Mouse (Mus musculus) heart, postnatal 0 days (tissue): ENCODE results near the gene Tipin. TPM values are rescaled to one million over a fixed set of nuclear protein-coding genes. Genes with fewer than 3 reads are reported as not detected.
A peak's percentile ranks its signal among the peaks of the same experiment; 100 is the strongest.

Experiments
- ATAC-seq: fragments of 200-750 bp; cut with Nextera tagmentation; 2 replicates; pipeline ENCODE4 v1.8.0; 2017; ENCODE audit warnings: low read depth, moderate number of reproducible peaks, moderate library complexity; ENCODE audit not compliant: insufficient read depth
- DNase-seq: peaks from one replicate; pipeline ENCODE4 v3.0.0-alpha.2; 2016; ENCODE audit warnings: low spot score
- H3K27ac ChIP-seq: fragments of 300-500 bp; sonication (generic); 2 replicates; pipeline ENCODE4 v1.5.1; 2014; ENCODE audit warnings: low read depth, mild to moderate bottlenecking
- H3K27me3 ChIP-seq: fragments of 300-500 bp; sonication (generic); 2 replicates; pipeline ENCODE4 v1.6.1; 2014; ENCODE audit warnings: low read length, mixed read lengths; ENCODE audit not compliant: control insufficient read depth, insufficient read depth
- H3K36me3 ChIP-seq: fragments of 300-500 bp; sonication (generic); replicated peaks from 2 replicates; pipeline ENCODE4 v1.6.1; 2014; ENCODE audit warnings: low read length, mixed read lengths; ENCODE audit not compliant: control insufficient read depth, insufficient read depth
- H3K4me1 ChIP-seq: fragments of 300-500 bp; sonication (generic); 2 replicates; pipeline ENCODE4 v1.6.1; 2014; ENCODE audit warnings: antibody characterized with exemption; ENCODE audit not compliant: control insufficient read depth, insufficient read depth
- H3K4me2 ChIP-seq: fragments of 300-500 bp; sonication (generic); 2 replicates; pipeline ENCODE4 v1.6.1; 2014; ENCODE audit warnings: low read depth, mild to moderate bottlenecking, low read length, moderate library complexity
- H3K4me3 ChIP-seq: fragments of 300-500 bp; sonication (generic); 2 replicates; pipeline ENCODE4 v1.5.1; 2014; ENCODE audit warnings: low read depth, low read length
- H3K9ac ChIP-seq: fragments of 300-500 bp; sonication (generic); replicated peaks from 2 replicates; pipeline ENCODE4 v1.6.1; 2014; ENCODE audit warnings: low read depth, low read length, mixed read lengths
- H3K9me3 ChIP-seq: fragments of 300-500 bp; sonication (generic); replicated peaks from 2 replicates; pipeline ENCODE4 v1.6.1; 2016; ENCODE audit warnings: low read length; ENCODE audit not compliant: control insufficient read depth
- CTCF ChIP-seq: IDR thresholded peaks from 2 replicates; pipeline ENCODE4 v1.5.1; 2016; ENCODE audit warnings: antibody characterized with exemption, control low read depth, low read depth
- EP300 ChIP-seq: IDR thresholded peaks from 2 replicates; pipeline ENCODE4 v1.6.1; 2016; ENCODE audit warnings: antibody characterized with exemption, low read depth
- WGBS: fragments of 180-500 bp; shearing (Covaris S2); extraction: QIAGEN DNeasy Blood & Tissue Kit; methylation state at CpG from one replicate; pipeline ENCODE4 v1.1.7; 2014; 5-methylcytosine and 5-hydroxymethylcytosine counted together
- polyA plus RNA-seq: library from polyadenylated mRNA; unstranded; fragments of >200 nt; fragmentation: Nextera tagmentation; extraction: Ambion mirVana; gene quantifications from 2 replicates; pipeline ENCODE4 v1.2.1, GENCODE M21; 2015
- total RNA-seq: library from RNA; depleted of rRNA; stranded (reverse); fragments of >200 nt; gene quantifications from 2 replicates; pipeline ENCODE4 v1.2.3, GENCODE M21; 2014; ENCODE audit warnings: low replicate concordance

Tipin gene
- total and polyA plus RNA-seq, 2 experiments from 2014 or later, result 19.8 to 60.7 TPM

GRCm38 (mm10) chr9:64272611-64273010 lies 8.8 kb upstream of the Tipin start:
- 34% methylated on average over 7 of the region's 7 CpGs for WGBS
- no peaks in the 10 kb centered on the region for H3K27me3 ChIP-seq
- no peak overlapping the region for H3K9ac ChIP-seq
- TF ChIP-seq EP300, result no peak
- peak; percentile 64 for TF ChIP-seq CTCF
- no peak overlapping the region for H3K4me2 ChIP-seq
- H3K9me3 ChIP-seq, result no peaks in the 10 kb centered on the region
- no peak overlapping the region for H3K4me3 ChIP-seq
- no peaks in the 10 kb centered on the region for H3K36me3 ChIP-seq
- no peaks in the 10 kb centered on the region for H3K4me1 ChIP-seq
- DNase-seq (peak; percentile 36), ATAC-seq (no peak)
- H3K27ac ChIP-seq, result no peak overlapping the region

GRCm38 (mm10) chr9:64273757-64274156 lies 7.6 kb upstream of the Tipin start:
- H3K27ac ChIP-seq, result no peak overlapping the region
- no peak overlapping the region for H3K4me3 ChIP-seq
- ATAC-seq (no peak), DNase-seq (no peak)
- no peak for TF ChIP-seq CTCF
- TF ChIP-seq EP300, result no peak
- H3K4me1 ChIP-seq, result no peaks in the 10 kb centered on the region
- no peak overlapping the region for H3K9ac ChIP-seq
- H3K36me3 ChIP-seq, result no peaks in the 10 kb centered on the region
- no peaks in the 10 kb centered on the region for H3K9me3 ChIP-seq
- WGBS, result 72% methylated on average over 4 of the region's 4 CpGs
- no peak overlapping the region for H3K4me2 ChIP-seq
- H3K27me3 ChIP-seq, result no peaks in the 10 kb centered on the region

- TF ChIP-seq CTCF, result no peak
- no peak for TF ChIP-seq EP300
- Histone ChIP-seq H3K4me3 (no peak overlapping the region), H3K27me3 (no peaks in the 10 kb centered on the region), H3K36me3 (no peaks in the 10 kb centered on the region), H3K4me1 (no peaks in the 10 kb centered on the region), H3K9ac (no peak overlapping the region), H3K4me2 (no peak overlapping the region), H3K27ac (no peak overlapping the region), H3K9me3 (no peaks in the 10 kb centered on the region)
- WGBS, result 66% methylated on average over 4 of the region's 4 CpGs
- ATAC-seq (no peak), DNase-seq (no peak)
These were observed 7.1 kb upstream of the Tipin start for GRCm38 (mm10) chr9:64274291-64274690.

- ATAC-seq (no peak), DNase-seq (no peak)
- no peak overlapping the region for H3K27ac ChIP-seq
- H3K4me3 ChIP-seq, result no peak overlapping the region
- H3K4me2 ChIP-seq, result no peak overlapping the region
- TF ChIP-seq EP300 (no peak), CTCF (0 out of 2 replicates have a peak, but pooled peaks have one; percentile 3)
- 63% methylated on average over 1 of the region's 1 CpGs for WGBS
- H3K4me1 ChIP-seq, result no peaks in the 10 kb centered on the region
- H3K9me3 ChIP-seq, result no peaks in the 10 kb centered on the region
- no peaks in the 10 kb centered on the region for H3K27me3 ChIP-seq
- no peak overlapping the region for H3K9ac ChIP-seq
- H3K36me3 ChIP-seq, result no peaks in the 10 kb centered on the region
These were observed 6.5 kb upstream of the Tipin start for GRCm38 (mm10) chr9:64274919-64275318.

DNA sequence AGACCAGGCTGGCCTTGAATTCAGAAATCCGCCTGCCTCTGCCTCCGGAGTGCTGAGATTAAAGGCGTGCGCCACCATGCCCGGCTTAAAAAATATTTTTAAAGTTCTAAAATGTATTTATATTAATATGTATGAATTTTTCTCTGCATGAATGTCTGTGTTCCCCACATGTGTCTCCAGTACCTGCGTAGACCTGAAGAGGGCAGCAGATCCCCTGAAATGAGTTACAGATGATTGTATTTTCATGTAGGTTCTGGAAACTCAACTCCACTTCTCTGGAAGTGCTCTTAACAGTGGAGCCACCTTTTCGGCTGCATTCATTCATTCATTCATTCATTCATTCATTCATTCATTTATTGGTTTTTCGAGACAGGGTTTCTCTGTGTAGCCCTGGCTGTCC lies 3.7 kb upstream of the Tipin start:
- Histone ChIP-seq H3K36me3 (no peaks in the 10 kb centered on the region), H3K9me3 (no peaks in the 10 kb centered on the region), H3K4me3 (no peak overlapping the region), H3K9ac (no peak overlapping the region), H3K4me2 (no peak overlapping the region), H3K4me1 (0 out of 2 replicates have a peak, but pooled peaks cover 7% of the 10 kb centered on the region), H3K27me3 (no peaks in the 10 kb centered on the region), H3K27ac (no peak overlapping the region)
- 65% methylated on average over 8 of the region's 8 CpGs for WGBS
- TF ChIP-seq CTCF, result peak; percentile 67
- no peak for TF ChIP-seq EP300
- no peak for ATAC-seq
- DNase-seq, result peak; percentile 42

DNA sequence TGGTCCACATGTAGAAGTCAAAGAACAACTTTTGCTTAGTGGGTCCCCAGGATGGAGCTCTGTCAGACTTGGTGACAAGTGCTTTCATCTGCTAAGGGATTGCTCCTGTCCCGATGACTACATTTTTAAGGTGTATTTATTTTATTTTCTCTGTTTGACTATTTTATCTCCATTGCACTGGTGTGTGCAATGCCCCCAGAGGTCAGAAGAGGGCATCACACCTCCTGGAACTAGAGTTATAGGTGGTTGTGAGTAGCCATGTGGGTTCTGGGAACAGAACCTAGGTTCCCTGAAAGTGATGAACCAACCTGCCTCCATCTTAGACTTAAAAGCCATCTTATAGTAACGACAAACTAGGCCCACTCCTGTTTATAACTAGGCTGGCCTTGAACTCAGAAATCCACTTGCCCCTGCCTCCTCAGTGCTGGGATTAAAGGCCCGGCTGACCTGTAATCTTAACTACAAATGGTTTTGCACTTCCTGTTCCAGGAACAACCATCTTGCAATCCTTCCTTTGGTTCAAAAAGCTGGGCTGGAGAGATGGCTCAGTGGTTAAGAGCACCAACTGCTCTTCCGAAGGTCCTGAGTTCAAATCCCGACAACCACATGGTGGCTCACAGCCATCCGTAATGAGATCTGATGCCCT lies 2.6 kb upstream of the Tipin start:
- no peak for DNase-seq
- TF ChIP-seq EP300 (no peak), CTCF (no peak)

More for the DNA sequence above, 2.6 kb upstream of the Tipin start:
- Histone ChIP-seq H3K9me3 (no peaks in the 10 kb centered on the region), H3K4me1 (0 out of 2 replicates have a peak, but pooled peaks cover 7% of the 10 kb centered on the region), H3K36me3 (no peaks in the 10 kb centered on the region), H3K27ac (no peak overlapping the region), H3K4me2 (no peak overlapping the region), H3K4me3 (no peak overlapping the region), H3K27me3 (no peaks in the 10 kb centered on the region), H3K9ac (no peak overlapping the region)
- WGBS, result 89% methylated on average over 6 of the region's 6 CpGs
- ATAC-seq, result no peak
